Mouse (Mus musculus) naive thymus-derived CD4-positive, alpha-beta T cell, adult 2 months (primary cell): ENCODE measurements at regions not wholly inside any gene's neighbourhood (a gene's known extent, or its start where the extent isn't known, plus 50 kb on each side); places are given as distances from the start of the nearest gene placed in this dataset.

Experiments
- DNase-seq: peaks from one replicate; pipeline ENCODE4 v3.0.0-alpha.2; 2011; ENCODE audit warnings: low read depth

DNA sequence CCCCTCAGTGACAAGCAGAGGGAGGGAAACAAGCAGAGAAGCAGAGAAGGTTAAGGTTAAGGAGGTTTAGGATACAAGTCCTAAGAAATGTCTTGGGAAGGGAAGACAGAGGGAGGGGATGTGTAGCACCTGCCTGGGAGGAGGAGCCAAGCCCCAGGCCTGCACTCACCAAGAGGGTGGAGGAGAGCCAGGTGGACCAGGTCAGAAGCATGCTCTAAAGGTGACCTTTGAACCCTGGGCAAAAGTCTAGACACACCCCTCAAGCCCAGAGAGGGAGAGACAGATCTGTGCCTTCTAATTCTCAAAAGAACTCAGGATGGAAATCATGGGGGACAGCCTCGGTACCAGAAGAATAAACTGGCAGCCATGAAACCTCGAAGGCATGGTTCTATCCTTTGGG is 54.4 kb upstream of the Calm2 start:
- DNase-seq, result no peak

DNA sequence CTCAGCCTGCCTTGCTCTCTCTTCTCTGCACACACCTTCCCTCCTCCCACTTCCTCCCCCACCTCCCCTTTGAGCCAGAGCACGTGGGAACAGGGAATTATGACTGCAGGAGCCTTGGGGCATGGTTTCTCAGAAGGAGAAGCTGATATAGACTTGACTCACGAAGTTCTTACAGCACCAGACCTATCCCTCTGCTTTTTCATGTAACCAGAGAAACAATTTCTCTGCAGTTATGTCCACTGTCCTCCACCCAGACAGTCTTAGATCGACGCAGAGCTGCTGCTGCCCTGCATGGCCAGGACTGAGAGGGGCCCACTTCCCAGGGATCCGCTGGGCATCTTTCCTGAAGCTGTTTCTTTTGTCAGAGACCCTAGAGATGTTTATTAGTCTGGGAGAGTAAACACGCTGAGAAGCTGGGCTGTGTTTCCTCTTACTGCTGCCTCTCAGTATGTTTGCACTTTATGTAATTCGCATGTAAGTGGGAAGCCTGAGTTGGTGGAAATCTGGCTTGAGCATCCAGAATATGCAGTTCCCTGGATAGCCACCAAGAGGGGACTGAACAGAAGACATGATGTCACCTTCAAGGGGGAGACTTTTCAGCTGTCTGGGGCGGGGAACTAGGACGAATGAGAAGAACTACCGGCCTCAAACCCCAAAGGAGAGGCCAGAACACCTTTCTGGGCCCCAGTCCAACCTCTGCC is 55.1 kb upstream of the Calm2 start:
- no peak for DNase-seq

DNA sequence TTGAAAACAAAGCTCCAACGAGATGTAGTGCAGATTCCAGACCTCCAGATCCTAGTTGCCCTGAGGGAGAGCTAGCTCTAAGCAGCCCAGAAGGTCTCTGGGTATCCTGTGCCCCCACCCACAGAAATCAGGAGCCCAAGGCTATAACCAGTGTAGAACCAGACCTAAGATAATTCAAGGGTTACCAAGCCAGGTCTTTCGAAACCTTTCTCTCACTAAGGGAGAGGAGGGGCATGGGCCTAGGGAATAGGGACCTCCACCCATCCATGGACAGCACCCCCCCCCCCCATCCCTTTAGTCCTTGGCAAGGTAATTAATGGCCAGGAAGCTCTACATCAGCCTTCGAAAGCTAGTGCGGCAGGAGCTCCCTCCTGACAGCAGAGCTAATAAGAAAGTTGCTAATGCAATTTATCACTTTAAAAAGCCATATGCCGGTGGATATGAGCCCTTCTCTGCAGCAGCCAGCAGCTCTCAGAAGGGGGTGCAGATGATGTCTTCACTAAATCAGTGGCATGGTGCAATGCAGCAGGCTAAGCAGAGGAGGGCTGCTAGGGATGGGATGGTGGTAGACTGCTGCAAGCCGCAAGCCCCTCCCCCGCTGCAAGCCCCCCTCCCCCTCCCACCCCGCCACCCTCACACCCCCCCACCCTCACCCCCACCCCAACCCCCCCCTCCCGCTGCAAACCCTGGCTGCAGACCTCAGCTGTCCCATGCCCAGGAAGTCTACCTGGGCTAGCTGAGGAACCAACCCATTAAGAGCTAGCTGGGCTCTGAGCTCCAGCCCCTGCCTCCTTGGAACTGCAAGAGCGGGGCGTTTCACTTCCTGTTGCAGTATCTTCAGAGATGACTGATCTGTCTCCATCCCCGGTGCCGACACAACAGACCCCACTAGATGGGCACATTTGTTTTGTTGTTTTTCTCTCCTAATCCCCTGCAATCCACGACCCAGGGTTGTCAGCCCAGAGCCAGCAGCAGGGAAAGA is 55.9 kb upstream of the Calm2 start:
- DNase-seq, result peak; percentile 26

DNA sequence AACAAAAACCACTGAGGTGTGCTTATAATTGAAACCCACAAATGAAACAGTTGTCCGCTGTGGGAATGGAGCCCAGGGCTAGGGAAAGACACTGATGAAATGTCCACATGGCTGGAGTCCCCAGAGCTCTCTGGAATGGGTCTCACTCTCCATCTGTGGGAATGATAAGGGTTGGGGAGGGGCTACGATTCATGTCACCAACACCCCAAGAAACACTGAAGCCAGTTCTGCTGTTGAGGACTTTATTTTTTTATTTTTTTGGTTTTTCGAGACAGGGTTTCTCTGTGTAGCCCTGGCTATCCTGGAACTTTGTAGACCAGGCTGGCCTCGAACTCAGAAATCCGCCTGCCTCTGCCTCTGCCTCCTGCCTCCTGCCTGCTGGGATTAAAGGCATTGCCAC is 56.8 kb upstream of the Calm2 start:
- DNase-seq, result no peak

DNA sequence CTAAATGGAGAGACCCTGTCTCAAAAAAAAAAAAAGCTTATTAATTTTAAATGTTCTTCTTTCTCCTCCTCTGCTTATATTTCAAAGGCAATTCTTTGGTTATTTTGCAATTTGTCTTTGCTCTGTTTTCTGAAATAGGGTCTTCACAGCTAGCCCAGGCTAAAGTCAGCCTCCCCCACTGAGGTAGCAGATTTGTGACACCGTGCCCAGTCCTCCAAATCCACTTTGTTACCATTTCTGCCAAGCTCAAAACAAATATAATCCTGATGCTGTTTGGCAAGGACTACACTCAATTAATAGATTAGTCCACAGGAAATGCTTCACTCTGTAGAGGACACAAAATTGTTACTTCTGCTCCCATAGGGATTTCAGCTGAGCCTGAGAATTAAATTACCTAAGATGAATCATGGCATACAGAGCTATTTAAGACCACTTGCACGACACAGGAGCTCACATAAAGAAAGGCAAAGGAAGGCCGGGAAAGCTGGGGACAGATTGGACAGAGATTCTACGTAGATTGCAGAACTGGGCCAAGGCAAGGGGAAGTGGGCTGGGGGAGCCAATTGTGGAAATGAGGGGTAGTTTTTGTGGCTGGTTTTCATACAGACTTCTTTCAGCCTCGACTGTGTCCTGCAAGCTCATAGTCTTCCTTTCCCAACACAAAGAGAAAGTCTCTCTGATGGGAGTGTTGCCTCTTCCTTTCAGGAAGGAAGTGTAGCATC is 58.4 kb upstream of the Calm2 start:
- no peak for DNase-seq

DNA sequence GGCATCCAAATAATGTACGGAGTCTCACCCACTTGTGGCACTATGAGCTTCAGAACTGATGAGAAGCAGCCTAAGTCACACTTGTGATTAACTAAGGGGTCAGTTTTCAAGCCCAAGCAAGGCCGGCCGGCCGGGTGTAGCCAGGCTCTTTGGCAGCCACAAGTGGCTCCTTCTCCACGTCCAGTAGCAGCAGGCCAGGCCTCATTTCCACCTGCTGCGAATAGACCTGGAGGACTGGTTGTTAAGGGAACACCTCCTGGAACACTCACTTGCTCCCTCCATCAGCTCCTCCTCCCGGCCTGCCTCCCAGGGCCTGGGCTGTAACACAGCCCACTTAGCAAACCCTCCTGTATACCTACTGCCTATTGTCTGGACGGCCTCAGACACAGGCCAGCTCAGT is 61.1 kb upstream of the Calm2 start:
- no peak for DNase-seq

DNA sequence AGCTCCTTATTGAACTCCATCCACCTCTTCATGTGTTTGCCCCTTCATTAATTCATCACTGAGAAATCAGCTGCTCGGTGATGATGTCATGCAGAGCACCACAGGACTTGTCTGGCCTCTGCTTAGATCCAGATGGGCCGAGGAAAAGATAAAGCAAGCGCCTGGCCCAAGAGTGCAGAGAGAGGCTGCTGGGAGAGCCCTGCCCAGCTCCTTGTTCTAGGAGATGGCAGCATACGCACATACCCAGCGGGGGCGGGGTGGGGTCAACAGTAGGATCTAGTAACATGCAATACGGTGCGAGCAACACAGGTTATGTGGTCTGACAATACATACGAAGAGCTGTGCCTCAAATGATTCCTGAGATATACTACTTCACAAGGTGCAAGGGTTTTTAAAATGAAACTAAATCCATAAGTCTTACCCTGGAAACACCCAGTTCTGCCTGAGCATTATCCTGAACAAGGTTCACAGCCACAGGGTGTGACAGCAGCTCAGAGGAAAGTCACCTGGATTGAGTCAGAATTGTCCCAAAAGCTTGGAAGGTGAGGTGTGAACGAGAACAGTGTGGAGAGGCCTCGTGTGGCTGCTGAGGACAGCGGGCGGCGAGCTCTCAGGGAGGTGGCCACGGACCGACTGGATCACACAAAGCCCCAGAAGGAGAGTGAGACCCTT is 62.0 kb upstream of the Calm2 start:
- DNase-seq, result no peak

DNA sequence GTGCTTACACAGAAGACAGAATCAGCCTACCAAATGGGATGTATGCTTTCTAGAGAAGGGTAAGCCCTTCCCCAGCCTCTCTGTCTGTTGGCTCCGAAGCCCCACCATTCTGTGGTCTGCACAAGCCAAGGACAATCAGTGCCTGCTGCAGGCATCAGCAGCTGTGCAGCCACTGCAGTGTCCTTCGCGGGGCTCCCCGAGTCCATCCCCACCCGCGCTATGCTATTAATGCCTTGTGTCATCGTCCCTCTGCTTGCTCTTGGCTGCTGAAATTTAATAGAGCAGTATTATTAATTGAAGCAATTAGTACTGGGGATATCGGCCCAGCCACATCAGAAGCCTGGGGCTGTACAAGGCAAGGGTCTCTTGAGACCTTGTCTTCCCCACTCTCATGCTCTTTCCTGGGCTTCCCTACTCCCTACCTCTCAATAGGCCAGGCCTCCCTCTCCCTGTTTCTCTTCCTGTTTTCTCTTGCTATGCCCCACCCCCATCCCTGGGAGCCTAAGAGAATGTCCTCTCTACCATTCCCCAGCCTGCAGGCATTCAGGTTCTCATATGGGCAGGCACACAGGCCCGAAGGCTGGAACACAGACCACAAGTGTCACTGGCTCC is 65.4 kb upstream of the Calm2 start:
- no peak for DNase-seq

DNA sequence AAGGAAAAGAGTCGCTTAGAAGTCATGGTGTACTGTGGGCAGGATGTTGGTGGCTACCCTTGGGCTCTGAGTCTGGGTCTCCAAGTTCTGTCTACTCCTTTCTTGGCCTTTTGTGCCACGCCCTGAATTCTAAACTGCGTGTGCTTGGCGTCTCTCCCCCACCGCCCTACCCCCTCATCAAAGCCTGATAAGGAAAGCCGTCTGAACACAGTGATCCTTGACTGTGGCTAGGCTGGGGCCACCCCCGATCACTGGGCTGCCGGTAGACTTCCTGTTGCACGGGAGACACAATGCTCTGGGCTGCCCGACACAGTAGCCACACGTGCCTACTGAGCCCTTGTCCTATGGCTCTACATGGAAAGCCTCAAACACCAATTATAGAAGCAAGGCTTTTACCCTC is 67.1 kb upstream of the Calm2 start:
- DNase-seq, result peak; percentile 51

DNA sequence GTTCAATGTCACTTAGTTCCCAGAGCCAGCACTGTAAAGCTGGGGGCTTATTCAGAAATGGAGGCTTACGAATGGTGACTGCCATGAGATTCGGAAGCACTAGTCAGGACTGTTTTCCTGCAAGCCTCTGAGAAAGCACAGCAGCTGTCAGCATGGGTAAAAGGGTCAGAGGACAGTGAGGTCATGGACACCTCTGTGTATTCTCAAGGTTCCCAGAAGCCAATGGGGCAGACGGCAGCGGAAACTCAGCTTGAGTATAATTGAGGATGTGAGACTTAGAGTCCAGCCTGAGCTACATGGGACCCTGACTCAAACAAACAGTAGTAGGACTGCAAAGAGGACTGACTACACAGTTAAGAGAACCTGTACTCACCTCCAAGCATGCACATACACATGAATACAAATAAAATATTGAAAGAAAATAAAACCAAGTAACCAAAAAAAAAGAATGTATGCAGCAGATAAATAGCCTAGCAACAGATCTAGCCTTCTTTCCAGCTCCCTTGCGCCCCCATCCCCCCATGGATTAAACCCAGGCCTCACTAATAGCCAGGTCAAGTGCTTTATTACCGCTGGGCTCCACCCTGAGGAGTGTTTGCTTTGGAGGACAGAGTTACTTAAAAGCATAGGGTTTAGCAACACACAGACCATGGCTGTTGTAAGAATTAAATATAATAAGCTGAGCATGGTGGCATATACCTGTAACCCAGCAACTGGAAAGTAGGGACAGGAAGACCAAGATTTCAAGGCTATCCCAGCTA is 67.8 kb upstream of the Calm2 start:
- no peak for DNase-seq

DNA sequence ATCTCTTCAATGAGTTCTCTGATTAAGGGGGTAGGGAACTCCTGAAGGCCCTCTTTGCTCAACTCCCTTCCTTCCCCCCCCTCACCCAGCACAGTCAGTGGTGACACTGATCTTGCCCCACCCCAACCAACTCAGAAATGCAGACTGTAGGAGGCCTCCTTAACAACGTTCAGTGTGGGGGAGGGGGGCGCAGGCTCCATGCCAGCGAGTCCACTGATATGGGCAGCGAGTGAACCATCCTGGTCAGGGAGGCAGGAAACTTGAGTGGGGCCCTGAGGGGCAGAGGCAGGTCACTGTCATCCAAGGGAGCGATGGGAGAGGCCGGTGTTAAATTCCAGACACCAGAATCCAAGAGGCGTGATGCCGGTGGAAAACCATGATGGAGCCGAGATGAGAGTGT is 70.5 kb upstream of the Calm2 start:
- DNase-seq, result no peak

DNA sequence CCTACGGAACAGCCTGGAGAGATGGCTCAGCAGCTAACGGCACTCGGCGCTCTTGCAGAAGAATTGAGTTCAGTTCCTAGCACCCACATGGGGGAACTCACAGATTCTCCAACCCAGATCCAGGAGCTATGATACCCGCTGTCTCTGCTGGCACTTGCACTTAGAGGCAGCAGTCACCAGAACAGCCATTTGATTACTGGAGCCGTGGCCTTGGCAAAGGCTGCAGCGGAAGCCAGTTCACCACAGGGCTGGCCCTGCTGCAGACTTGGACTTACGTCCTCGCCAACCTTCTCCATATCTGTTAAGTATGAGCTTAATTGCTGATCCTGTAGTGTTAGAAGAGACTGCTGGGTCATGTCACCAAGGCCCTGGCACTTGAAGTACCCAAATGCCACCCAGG is 72.7 kb upstream of the Calm2 start:
- no peak for DNase-seq

DNA sequence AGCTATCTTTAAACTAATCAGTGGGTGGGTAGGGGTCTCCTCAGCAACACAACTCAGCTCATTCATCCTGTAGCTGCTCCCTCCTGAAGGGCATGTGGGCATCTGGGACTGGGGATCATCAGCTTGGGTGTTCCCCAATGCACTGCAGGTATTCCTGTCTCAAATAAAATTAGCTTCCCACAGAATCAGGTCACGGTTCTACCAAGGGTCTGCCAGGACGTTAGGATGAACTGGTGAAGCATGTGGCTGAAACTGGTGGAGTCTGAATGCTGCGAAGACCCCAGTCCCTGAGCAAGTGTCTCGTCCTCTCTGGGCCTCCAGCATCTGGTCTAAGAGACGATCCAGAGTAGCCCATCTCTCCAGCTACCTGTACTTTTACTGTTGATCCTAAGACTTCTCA is 74.1 kb upstream of the Calm2 start:
- DNase-seq, result no peak

DNA sequence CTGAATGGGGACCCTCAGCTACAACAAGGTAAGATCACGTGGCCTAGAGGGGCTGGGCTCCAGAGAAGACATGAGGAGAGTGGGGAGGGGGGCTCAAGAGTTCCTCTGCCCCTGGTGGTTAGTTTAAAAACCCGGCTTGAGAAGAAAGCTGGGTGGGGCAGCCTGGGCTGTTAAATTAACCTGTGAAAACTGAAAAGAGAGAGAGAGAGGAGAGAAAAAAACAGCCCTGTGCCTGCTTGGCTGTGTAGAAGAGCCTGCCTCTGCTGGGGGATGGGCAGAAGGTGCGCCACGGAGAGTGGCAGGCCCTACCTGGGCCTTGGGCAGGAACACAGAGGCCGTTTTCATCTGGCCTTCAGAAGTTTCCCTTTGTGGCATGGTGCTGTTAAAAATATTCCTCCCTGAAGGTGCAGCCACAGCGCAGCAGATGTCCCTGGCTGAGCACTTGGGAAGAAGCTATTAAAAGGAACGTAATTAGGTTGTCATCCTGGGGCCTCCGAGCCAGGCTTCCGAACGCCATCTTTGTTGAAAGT is 75.0 kb upstream of the Calm2 start:
- no peak for DNase-seq

DNA sequence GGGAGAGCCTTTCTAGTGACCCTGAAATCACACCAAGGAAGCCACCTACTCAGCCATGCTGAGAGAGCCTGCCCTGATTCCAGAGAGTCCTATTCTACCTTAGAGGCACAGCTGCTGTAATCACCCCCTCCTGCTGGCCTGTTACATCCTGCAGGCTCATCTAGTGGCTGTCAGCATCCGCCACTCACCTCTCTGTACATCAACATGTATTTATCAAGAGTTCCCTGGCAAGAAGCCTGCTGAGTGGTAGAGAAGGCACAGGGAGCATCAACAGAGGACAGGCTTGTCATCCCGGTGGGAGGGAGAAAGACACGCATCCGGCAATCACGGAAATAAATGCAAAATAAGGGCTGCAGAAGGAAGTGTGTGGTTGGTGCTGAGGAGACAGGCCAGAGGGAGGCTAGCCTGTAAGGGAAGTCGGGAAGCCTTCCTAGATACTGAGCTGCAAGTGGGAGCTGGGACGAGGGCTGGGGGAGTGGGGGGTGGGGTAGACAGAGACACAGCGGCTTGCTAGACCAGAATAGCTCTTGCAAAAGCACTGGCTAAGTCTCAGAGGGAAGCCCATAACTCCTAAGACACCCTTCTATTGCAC is 75.9 kb upstream of the Calm2 start:
- DNase-seq, result no peak

DNA sequence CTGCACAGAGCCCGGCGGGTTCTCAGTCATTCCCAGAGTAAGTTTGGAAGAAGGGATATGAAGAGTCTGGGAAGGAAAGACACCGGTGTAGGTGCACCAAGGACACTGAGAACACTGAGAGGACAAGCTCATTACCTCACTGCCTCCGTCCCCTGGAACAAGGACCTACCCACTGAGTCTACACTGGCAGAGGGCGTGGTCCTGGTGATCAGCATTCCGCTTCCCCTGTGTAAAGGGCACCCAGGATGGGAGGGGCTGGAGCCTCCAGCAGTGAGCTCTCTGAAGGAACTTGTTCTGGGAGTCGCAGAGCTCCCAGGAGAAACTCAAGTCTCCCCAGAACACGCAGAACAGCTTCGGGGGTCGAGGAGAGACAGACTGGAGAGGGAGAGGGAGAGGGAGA is 76.9 kb upstream of the Calm2 start:
- no peak for DNase-seq

DNA sequence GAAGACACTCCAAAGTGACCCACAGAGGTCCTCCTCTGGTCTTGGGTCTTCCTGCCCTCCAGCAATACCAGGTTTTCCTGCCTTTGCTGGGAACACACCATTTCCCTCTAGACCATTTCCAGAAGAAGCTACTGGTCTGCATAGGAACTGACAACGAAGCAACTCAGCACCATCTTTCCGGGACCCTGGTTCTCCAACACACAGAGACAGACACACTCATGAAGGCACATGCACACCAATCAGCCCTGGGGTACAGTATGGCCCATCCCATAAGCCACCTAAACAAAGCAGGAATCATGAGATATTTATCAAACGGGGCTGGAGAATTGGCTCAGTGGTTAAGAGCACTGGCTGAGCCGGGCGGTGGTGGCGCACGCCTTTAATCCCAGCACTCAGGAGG is 80.4 kb upstream of the Calm2 start:
- DNase-seq, result no peak

DNA sequence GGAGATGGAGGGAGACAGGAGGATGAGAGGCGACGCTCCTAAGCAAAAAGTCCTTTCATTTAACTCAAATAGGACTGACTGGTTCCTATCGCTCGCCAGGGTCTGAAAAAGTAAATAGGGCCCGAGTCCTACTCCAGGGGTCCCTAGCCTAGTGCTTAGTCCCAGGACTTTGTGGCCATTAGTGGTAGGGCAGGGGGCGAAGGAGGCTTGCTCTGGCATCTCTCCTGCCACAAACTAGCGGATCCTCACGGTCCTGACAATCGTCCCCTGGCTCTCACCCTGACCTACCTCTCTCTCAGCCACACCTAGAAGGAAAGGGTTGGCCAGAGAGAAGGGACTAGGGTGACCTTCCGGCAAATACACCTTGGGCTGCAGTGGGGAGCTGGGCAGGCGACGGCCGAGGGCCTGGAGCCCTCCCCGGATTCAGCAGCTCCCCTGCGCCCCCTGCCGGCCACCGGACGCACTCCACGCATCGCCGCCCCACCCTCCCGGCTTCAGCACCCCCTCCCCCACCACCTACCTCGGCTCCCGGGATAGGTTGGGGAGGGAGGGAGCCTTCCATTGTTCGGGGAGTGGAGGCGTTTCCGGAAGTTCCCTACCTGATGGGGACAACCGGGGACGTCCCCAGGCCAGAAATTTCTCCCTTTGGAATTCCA is 83.6 kb upstream of the Calm2 start:
- DNase-seq, result peak; percentile 73

DNA sequence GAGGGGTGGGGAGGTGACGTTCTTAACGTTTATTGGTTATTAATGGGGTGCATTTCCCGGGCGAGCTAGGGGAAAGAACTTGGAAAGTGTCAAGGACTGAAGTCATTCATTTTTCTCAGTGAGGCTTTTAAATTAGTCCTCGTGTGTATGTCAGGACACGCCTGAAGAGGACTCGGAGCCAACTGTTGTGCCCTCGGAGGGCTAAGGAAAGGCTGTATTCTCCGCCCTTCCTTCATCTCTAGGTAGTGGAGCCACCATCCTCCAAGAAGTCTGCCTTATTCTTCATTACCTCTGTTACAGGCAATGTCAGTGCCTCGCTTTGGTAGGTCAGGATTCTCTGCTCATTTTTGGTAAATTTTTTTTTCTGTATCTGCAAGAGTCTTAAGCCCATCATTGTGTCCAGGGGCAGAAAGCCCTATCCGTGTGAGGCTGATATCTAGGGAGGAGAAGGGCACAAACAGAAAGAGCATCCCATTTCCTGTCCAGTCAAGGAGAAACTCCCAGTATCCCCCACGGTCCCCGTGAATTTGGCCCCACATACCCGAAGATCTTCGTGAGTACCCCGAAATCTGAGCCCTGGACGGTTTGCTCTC is 84.2 kb upstream of the Calm2 start:
- no peak for DNase-seq
